Mouse (Mus musculus): ENCODE results near the gene Tor4a.

Tor4a gene

DNA sequence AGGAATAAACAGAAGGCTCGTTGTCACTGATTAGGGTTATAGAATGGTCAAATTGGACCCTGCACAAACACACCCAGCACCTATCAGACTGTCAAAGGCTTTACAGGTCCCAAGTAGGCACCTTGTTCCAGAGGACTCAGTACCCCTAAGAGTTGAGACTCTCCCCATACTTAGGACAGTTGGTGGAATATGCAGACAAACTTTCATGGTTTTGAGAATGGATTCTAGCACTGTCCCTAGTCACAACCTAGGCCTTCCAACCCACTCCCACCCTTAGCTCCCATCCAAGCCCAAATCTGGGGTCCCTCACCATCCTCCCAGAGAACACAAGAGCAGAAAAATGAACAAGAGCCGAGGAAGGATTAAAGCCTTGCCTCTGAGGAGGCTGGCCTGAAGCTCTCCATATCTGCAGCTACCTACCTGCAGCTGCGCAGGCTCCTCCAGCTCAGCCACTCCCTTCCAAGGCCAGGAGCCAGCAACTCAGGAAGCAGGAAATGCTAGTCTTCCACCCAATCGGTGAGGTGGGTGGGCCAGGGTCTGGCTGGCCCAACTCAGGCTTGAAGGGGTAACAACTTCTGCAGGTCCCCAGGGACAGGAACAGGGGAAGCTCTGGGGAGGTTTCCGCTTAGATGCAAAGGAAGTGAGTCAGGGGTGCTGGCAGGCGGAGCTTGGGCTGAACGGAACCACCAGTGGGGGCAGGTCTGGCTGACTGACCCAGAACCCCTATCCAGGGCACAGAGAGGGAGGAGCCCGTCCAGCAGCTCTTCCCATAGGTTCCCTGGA, at the start of gene Tor4a:
TSS of gene Tor4a (minus strand) at position 715 of the 783 bp plus-strand sequence.
- peak; percentile 59 to 76 for DNase-seq (ENCODE audit: low spot score in 2 of 2)

DNA sequence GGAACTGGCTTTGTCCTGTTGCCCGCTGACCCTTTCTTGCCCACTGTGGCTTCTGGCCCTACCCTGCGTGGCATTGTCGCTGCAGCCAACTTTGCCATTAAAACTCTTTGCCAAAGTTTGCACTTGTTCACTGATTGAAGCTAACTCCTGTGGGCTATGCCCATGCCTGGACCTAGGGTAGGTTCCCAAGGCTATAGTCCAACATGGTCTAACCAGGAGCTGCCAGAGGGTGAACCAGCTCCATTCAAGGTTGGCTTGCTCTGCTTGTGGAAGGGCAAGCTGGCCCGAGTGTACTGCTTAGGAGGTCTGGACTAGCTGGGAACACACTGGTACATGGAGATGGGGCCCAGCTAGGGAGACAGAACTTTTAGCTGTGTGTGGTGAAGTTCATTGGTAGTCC, 47.5 kb upstream of the Tor4a start:
- DNase-seq (ENCODE audit: low spot score in 2 of 2): no peak

DNA sequence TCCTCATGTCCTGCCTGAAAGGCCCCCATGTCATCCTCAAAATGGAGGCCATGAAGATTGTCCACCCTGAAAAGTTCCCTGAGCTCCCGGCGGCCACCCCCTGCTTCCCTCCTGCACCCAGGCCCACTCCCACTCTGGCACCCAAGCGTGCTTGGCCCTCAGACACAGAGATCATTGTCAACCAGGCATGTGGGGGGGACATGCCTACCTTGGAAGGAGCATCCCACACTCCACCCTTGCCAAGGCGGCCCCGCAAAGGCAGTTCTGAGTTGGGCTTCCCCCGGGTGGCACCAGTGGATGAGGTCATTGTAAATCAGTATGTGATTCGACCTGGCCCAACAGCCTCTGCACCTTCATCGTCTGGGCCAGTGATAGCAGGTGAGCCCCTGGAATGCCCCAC, 46.7 kb upstream of the Tor4a start:
- no peak for DNase-seq (ENCODE audit: low spot score in 2 of 2)

DNA sequence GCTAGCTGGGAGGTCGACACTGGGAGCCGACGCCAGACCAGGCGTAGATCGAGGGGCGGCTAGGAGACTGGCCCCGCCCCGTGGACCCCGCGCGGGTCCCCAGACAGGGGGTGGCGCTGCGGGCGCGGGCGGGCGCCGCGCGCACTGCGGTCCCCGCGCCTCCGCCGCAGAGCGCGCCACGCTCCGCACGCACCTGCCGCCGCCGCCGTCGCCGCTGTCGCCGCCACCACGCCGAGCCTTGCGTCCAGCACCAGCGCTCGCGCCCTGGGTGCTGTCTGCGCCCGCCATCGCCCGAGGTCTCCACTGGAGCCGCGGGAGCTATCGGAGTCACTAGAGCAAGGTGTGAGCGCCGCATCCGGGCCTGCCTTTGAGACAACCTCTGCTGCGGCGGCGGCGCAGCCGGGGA, 45.4 kb upstream of the Tor4a start, which contains the start of the genes Rnf208 and Cysrt1:
TSS of gene Rnf208 (plus strand) at position 155 of the 406 bp plus-strand sequence.
TSS of gene Cysrt1 (minus strand) at position 352 of the 406 bp plus-strand sequence.
- DNase-seq (ENCODE audit: low spot score in 2 of 2): no peak

DNA sequence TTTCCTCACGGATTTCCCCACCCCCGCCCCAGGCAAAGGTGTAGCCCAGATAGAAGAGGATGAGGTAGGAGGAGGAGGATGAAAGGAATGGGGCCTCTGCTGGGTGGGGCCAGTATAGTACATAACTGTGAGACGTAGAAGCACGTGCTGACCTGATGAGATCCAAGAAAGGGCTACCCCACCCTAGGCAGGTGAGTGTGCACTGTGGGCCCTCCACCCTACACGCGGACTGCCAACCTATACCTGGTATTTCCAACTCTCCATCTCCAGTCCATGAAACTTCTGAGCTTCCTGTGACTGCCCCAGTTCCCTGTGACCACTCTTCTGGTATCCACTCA, 44.7 kb upstream of the Tor4a start:
- no peak for DNase-seq (ENCODE audit: low spot score in 2 of 2)

DNA sequence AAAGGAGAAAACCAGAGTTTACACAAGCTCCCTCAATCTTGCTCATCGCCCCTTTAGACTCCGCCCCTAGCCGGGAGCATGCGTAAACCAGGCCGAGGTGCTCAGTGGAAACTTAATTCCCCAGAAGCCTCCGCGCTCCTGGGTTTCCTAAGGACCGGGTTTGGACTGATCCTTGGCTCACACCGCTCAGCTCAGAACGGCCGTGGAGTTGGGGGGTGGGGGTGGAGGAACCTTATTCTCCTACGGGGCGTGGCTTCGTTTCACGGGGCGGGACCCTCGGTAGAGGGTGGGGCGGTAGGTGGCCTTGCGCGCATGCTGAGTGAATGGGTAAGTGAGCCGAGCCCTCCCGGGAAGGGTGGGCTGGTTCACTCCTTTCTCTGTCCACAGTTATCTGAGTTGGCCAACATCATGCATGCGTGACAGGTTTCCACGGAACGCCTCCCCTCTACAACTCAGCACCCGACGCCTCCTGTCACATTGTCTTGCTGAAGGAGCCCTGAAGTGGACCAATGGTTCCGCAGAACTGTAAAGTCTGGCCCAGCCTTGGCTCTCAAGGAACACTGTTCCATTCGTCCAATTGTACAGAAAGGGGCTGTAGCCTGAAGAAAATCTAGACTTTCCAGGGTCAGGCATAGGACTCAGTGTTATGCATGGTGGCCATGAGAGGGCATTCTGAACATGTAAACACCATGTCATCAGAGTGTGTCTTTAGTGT, 44.2 kb upstream of the Tor4a start:
- peak in 1 of 2 experiments; percentile 33 for DNase-seq (ENCODE audit: low spot score in 2 of 2)

DNA sequence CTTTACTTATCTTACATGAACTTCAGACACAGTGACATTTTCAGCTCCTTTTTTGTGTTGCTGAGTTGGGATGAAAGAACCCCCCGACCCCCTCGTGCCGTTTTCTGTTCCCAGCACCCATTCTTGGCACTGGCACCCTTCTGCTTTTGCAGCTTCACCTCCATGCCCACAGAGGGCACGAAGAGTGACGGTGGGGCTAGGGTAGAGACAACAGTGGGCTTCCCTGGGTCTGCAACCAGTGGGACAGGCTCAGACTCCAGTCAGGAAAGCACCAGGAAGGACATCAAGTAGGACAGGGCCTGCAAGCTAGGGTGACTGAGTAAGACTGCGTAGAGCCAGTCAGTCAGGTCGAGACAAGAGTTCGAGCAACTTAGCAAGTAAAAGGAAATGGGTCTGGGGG, 43.6 kb upstream of the Tor4a start:
- no peak for DNase-seq (ENCODE audit: low spot score in 2 of 2)

DNA sequence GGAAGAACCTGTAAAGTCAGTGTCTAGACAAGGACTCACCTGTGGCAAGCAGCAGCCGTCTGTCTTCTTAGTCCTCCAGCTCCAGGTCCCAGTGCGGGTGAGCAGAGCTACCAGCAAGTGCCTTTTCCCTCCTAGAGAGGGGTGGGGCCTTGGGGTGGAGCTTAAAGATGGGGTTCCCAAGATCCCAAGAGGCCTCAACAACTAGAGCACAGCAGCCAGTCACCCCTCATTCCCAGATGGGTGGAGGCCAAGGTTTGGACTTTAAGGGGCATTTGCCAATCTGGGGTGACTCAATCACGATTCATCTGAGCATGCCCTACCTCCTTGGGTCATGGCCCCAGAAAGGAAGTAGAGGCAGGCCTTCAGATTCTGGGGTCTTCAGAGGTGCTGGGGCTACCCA, 43.1 kb upstream of the Tor4a start:
- DNase-seq (ENCODE audit: low spot score in 2 of 2): no peak

DNA sequence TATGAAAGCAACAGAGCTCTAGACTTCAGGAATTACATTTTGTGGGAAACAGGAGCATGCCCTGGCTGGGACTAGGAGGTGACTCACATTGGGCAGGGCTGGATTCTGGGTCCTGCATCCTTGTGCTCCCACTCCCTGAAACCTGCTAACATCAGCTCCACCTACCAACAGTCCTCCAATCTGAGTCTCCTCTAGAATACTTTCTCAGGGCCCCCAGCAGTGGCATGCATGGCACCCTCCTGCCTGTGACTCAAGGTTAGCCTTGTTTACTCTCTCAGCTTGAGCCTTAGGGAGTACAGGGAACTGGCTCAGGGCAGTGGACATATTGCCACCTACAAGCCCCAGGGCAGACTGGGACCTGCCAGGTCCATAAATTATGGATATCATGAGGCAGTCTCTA, 41.4 kb upstream of the Tor4a start:
- no peak for DNase-seq (ENCODE audit: low spot score in 2 of 2)

DNA sequence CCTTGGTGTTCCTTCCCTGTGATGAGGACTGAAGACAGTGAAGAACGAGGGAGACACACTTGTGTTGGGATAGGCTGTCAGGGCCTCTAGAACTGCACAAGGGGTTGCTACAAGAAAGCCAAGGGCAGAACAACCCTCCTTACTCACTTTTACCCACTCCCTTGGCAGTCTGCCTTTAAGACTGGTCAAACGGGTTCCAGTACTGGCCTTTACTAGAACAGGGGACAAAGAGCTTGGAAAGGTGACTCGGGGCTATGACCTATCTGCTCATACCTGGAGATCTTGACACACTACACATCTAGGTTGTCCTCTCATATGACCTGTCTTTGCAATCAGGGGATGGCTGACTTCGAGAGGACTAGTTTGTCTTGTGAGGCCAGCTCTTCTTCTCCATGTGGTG, 40.8 kb upstream of the Tor4a start:
- no peak for DNase-seq (ENCODE audit: low spot score in 2 of 2)

DNA sequence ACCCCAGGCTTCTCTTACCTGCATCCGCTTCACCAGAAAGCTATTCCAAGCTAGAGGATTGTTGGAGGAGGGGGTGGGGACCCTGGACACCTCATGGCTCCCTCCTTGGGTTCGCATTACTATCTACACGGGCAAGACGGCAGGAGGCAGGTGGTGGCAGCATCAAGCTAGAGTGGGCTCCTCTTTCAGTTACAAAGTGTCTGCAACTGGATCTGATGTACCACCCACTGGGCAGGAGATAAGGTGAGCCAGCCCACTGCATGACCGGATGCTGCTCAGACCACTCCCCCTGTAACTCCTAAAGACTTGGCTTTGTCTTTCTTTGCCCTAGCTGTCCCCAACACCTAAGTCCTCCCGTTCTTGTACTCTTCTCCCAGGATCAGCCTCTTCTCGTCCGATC, 39.9 kb upstream of the Tor4a start, which contains the start of gene Rnf224:
TSS of gene Rnf224 (minus strand) at position 174 of the 400 bp plus-strand sequence.
- DNase-seq (ENCODE audit: low spot score in 2 of 2): no peak

DNA sequence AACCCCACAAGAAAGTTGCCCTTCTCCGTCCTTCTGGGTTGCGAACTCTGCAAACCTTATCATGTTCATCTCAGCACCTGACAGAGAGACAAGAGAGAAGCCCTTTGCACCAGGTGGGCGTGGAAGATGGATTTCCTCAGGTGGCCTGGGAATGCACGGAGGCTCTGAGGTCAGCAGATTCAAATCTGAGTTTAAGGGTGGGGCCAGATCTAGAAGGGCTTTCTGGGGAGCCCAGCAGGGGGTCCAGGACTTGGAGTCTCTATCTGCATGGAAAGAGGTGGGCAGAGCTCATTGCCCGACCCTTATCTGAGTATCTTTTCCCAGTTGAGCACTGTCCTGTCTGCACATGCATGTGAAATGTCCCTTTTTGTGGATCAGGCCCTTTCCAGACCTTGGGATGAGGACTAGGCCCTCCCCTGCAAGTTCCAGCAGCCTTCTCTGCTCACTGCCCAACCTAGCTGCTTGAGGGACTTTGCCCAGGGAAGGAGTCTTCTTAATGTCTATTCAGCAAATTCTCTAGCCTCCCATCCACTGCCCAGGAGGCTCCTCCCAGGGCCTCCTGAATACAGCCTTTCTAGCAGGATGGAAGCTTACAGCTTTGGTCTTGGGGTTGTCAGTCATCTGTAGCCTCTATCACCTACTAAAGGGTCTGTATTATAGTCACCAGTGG, 38.0 kb upstream of the Tor4a start:
- no peak for DNase-seq (ENCODE audit: low spot score in 2 of 2)

DNA sequence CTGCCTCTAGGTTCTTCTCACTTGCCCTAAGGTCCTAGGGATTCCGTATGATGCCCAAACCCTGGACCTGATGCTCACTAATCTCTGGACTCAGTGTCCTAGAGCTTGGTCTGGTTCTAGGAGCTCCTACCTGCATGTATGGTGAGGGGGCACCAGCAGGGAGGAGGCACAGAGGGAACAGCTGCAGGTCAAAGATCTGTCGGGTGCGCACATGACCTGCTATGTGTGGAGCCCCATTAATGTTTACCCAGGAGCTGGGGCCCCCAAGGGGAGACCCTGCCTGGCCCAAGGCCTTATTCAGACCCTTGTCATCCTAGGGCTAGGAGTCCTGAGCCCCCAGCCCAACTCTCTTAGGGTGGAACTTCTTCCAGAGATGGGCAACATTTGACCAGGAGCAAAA, 37.4 kb upstream of the Tor4a start, which contains the start of gene Slc34a3:
TSS of gene Slc34a3 (minus strand) at position 315 of the 400 bp plus-strand sequence.
- no peak for DNase-seq (ENCODE audit: low spot score in 2 of 2)

DNA sequence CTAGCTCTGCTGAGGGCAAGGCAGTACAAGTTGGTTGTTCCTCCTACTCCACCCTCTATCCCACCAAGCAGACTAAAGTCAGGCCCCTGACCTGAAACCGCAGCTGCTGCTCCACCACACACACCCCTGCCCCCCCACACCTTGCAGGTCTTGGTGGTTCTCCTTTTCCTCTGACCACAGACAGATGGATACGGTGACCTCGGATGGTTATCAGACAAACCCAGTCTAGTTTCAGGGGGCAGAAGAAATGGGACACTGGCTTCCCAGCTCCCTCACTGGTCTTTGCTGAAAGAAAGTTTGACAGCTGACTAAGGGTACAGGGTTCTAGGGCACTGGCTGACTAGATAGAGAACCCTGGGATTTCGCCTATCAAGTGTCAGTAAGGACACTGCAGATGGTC, 36.7 kb upstream of the Tor4a start:
- DNase-seq (ENCODE audit: low spot score in 2 of 2): no peak

DNA sequence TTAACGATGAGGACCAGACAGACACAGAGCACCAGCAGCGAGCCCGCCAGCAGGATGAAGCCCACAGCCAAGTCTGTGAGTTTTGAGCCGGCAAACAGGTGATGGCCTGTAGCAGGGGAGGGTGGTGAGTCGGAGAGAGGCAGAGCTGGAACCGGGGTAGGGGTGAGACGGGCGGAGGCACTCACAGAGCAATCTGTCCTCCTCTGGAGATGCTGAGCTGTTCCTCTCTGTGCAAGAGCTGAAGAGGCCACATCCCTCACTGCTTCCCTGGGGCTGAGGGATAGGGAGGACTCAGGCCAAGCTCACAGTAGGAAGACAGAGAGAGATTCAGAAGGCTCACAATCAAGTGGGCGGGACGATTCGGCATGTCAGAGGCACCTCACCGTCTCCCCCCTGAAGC, 34.4 kb upstream of the Tor4a start:
- DNase-seq (ENCODE audit: low spot score in 2 of 2): no peak

DNA sequence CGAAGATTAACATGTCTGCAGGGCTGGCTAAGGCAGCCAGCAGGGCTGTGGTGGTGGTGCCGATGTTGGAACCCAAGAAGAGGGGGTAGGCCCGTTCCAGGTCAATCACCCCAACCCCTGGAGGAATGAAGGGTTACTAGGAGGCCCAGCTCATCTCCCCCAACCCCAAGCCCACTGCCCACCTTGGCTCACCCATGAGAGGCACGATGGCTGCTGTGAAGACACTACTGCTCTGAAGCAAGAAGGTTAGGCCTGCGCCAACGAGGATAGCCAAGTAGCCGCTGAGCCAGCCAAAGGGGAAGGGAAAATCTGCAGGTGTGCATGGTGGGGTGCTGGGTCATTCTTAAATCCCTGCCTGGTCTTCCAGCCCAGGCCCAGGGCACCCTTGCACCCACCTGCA, 33.9 kb upstream of the Tor4a start:
- DNase-seq (ENCODE audit: low spot score in 2 of 2): no peak

DNA sequence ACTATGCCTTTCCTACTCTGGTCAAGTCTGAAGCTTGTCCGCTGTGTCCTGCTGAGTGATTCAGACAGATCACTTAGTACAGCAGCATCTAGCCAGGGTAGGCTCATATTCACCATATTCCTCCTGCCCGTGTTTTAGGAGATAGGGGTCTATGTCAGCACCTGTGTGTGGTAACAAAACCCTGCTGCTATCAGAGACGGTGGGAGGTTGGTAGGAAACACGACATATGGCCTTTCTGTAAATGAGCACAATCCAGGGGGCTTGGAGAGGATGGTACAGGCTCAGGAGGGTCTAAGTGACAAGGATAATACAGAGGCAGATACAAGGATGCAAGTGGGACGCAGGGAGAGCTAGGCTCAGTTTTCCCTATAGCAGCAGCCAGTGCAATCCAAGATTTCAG, 32.9 kb upstream of the Tor4a start:
- DNase-seq (ENCODE audit: low spot score in 2 of 2): no peak

DNA sequence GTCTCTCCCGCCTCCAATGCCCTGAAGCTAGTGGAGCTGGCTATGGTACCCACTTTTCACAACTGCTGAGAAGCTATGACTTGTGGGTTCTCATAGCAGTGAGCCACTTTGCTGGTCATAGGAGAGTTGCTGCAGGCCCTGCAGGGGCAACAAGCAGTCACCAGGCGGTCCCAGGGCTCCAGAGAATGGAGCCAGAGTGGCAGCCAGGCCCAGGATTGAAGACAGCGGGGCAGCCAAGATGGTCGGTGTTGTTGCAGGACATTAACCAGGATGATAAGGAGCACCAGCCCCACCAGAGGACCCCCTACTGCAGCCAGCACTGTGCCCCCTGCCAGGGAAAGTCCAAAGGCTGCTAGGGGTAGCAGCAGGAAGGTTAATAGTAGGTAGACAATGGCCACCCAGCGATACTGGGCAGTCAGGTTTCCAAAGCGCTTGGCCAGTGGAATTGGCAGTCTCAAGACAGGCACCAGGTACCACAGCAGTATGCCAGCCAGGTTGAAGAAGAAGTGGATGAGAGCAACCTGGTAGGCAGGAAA, 32.4 kb upstream of the Tor4a start:
- DNase-seq (ENCODE audit: low spot score in 2 of 2): no peak

DNA sequence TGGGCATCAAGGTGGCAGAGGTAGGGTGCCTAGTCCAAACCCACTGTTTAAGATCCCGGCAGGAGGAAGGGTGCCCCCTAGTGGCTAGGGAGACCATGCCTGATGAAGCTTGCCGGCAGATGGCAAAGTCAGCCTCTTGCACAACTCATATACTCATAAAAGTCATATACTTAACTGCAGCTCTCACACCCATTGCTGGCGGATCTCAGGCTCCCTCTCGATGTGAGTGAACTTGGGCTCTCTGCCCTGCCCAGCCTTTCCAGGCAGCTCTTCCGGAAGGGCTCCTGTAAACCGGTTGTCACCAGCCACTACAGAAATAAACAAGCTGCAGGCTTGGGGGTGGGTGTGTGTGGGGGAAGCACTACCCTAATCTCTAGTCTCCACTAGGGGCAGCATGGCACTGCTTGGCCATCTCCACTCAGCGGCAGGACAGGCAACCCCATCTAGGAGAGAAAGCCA, 31.8 kb upstream of the Tor4a start:
- DNase-seq (ENCODE audit: low spot score in 2 of 2): peak; percentile 74 to 89

DNA sequence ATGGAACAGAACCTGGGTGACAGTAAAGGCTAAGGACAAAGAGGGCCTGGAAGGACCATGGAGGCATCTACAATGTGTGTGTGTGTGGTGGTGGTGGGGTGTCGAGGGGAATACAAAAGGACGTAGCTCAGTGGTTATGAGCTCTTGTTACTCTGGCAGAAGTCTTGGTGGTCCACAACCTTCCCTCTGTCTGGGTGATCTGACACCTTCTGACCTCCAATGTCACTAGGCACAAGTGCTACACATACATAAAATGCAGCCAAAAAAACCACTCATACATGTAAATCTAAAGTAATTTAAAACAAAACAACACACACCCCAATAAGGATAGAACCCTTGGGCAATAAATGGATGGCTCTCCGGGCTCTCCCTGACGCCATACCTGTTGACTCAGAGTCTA, 30.7 kb upstream of the Tor4a start:
- DNase-seq (ENCODE audit: low spot score in 2 of 2): no peak

DNA sequence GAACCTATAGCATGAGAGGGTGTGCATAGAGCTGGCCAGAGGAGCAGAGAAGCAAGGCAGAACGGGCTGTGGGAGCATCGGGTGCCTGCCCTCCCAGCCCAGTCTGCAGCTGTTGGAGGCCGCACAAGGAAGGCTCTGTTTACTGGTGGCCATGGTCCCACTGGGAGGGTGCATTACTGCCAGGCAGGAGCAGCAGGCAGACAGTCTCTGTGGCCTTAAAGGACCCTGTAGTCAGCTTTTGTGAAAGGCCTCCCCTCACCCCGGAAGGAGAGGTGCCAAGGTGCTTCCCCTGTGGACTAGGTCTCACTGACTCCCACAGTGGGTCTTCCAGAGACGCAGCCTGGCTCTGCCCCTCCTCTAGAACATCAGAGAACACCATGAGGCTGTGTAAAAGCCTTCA, 30.2 kb upstream of the Tor4a start:
- no peak for DNase-seq (ENCODE audit: low spot score in 2 of 2)

DNA sequence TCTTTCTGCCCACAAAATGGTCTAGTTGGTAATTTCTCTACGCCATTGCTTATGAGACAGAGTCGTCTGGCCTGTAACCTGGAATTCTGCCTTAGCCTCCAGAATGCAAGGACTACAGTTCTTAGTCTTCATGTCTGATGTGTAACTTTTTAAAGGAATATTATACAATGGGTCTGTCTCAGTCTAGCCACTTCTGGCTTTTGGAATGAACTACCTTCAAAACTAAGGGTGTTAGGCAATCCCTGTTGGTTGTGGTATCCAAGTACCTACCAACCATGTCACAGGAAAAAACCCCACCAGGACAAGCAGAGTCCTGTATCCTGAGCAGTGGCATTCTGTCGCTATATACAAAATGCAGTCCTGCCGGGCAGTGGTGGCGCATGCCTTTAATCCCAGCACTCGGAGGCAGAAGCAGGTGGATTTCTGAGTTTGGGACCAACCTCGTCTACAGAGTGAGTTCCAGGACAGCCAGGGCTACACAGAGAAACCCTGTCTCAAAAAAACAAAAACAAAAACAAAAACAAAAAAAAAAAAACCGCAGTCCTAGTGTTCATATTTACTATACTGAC, 29.2 kb upstream of the Tor4a start:
- DNase-seq (ENCODE audit: low spot score in 2 of 2): no peak

Measured in spleen, postnatal 14 days (tissue).